Mouse (Mus musculus): ENCODE measurements at regions not wholly inside any gene's neighbourhood (a gene's known extent, or its start where the extent isn't known, plus 50 kb on each side); places are given as distances from the start of the nearest gene placed in this dataset.

- peak; percentile 79 for DNase-seq (ENCODE audit: low spot score)
- Histone ChIP-seq H3K9me3 (ENCODE audit: low read length) (no peaks in the 10 kb centered on the region), H3K27ac (peak overlapping the region; percentile 48; the same call in 1 of the 2 replicates), H3K4me3 (ENCODE audit: low read length) (no peak overlapping the region), H3K4me1 (ENCODE audit: insufficient read depth, low read length) (no peaks in the 10 kb centered on the region), H3K36me3 (ENCODE audit: insufficient read depth, low read length) (no peaks in the 10 kb centered on the region), H3K27me3 (ENCODE audit: insufficient read depth, low read length) (no peaks in the 10 kb centered on the region), H3K9ac (replicated peaks; ENCODE audit: low read length) (no peak overlapping the region), H3K4me2 (ENCODE audit: low read depth, low read length) (no peak overlapping the region)
- no peak for TF ChIP-seq CTCF (IDR thresholded peaks at IDR 0.05; ENCODE audit: low read depth)
- WGBS, result 38% methylated on average over 4 of the region's 4 CpGs
- peak; percentile 92 for ATAC-seq
Observed at GRCm38 (mm10) chr9:91547051-91547450, 181.4 kb upstream of the Zic1 start.

GRCm38 (mm10) chr9:91545402-91545801 lies 179.8 kb upstream of the Zic1 start:
- Histone ChIP-seq H3K4me2 (ENCODE audit: low read depth, low read length) (peak overlapping the region; percentile 13; the same call in 1 of the 2 replicates), H3K9me3 (ENCODE audit: low read length) (no peaks in the 10 kb centered on the region), H3K9ac (replicated peaks; ENCODE audit: low read length) (no peak overlapping the region), H3K27me3 (ENCODE audit: insufficient read depth, low read length) (no peaks in the 10 kb centered on the region), H3K4me3 (ENCODE audit: low read length) (no peak overlapping the region), H3K27ac (no peak overlapping the region), H3K4me1 (ENCODE audit: insufficient read depth, low read length) (no peaks in the 10 kb centered on the region), H3K36me3 (ENCODE audit: insufficient read depth, low read length) (no peaks in the 10 kb centered on the region)
- peak; percentile 72; the same call in 1 of the 2 replicates for ATAC-seq
- no peak for TF ChIP-seq CTCF (IDR thresholded peaks at IDR 0.05; ENCODE audit: low read depth)
- WGBS, result 18% methylated on average over 6 of the region's 6 CpGs
- peak; percentile 80 for DNase-seq (ENCODE audit: low spot score)

- Histone ChIP-seq H3K27ac (peak overlapping the region; percentile 48; the same call in 1 of the 2 replicates), H3K27me3 (ENCODE audit: insufficient read depth, low read length) (no peaks in the 10 kb centered on the region), H3K4me2 (ENCODE audit: low read depth, low read length) (no peak overlapping the region), H3K36me3 (ENCODE audit: insufficient read depth, low read length) (no peaks in the 10 kb centered on the region), H3K4me1 (ENCODE audit: insufficient read depth, low read length) (no peaks in the 10 kb centered on the region), H3K9me3 (ENCODE audit: low read length) (no peaks in the 10 kb centered on the region), H3K9ac (replicated peaks; ENCODE audit: low read length) (no peak overlapping the region), H3K4me3 (ENCODE audit: low read length) (no peak overlapping the region)
- WGBS, result 65% methylated on average over 3 of the region's 3 CpGs
- no peak for ATAC-seq
- DNase-seq (ENCODE audit: low spot score), result no peak
- TF ChIP-seq CTCF (IDR thresholded peaks at IDR 0.05; ENCODE audit: low read depth), result no peak
Observed at GRCm38 (mm10) chr9:91528838-91529475, 163.3 kb upstream of the Zic1 start.

- no peak for TF ChIP-seq CTCF (IDR thresholded peaks at IDR 0.05; ENCODE audit: low read depth)
- Histone ChIP-seq H3K36me3 (ENCODE audit: insufficient read depth, low read length) (no peaks in the 10 kb centered on the region), H3K4me1 (ENCODE audit: insufficient read depth, low read length) (no peaks in the 10 kb centered on the region), H3K27ac (no peak overlapping the region), H3K4me3 (ENCODE audit: low read length) (no peak overlapping the region), H3K9ac (replicated peaks; ENCODE audit: low read length) (no peak overlapping the region), H3K9me3 (ENCODE audit: low read length) (no peaks in the 10 kb centered on the region), H3K4me2 (ENCODE audit: low read depth, low read length) (no peak overlapping the region), H3K27me3 (ENCODE audit: insufficient read depth, low read length) (no peaks in the 10 kb centered on the region)
- WGBS, result 64% methylated on average over 5 of the region's 5 CpGs
- DNase-seq (ENCODE audit: low spot score) (no peak), ATAC-seq (no peak)
Observed at GRCm38 (mm10) chr9:91528388-91528787, 162.8 kb upstream of the Zic1 start.

- Histone ChIP-seq H3K4me2 (ENCODE audit: low read depth, low read length) (no peak overlapping the region), H3K9ac (replicated peaks; ENCODE audit: low read length) (no peak overlapping the region), H3K4me3 (ENCODE audit: low read length) (no peak overlapping the region), H3K27me3 (ENCODE audit: insufficient read depth, low read length) (no peaks in the 10 kb centered on the region), H3K9me3 (ENCODE audit: low read length) (no peaks in the 10 kb centered on the region), H3K4me1 (ENCODE audit: insufficient read depth, low read length) (peaks cover 3% of the 10 kb centered on the region; the same call in 1 of the 2 replicates), H3K27ac (peak overlapping the region; percentile 56; the same call in 1 of the 2 replicates), H3K36me3 (ENCODE audit: insufficient read depth, low read length) (no peaks in the 10 kb centered on the region)
- no peak for DNase-seq (ENCODE audit: low spot score)
- peak; percentile 38; the same call in 1 of the 2 replicates for ATAC-seq
- TF ChIP-seq CTCF (IDR thresholded peaks at IDR 0.05; ENCODE audit: low read depth), result no peak
- WGBS, result 21% methylated on average over 3 of the region's 3 CpGs
Observed at GRCm38 (mm10) chr9:91520521-91520920, 154.9 kb upstream of the Zic1 start.

- no peak overlapping the region for H3K4me2 ChIP-seq (ENCODE audit: low read depth, low read length)
- no peak for TF ChIP-seq CTCF (IDR thresholded peaks at IDR 0.05; ENCODE audit: low read depth)
- H3K4me1 ChIP-seq (ENCODE audit: insufficient read depth, low read length), result no peaks in the 10 kb centered on the region
- 55% methylated on average over 3 of the region's 3 CpGs for WGBS
- DNase-seq (ENCODE audit: low spot score), result no peak
- no peaks in the 10 kb centered on the region for H3K36me3 ChIP-seq (ENCODE audit: insufficient read depth, low read length)
- no peaks in the 10 kb centered on the region for H3K9me3 ChIP-seq (ENCODE audit: low read length)
- H3K27me3 ChIP-seq (ENCODE audit: insufficient read depth, low read length), result no peaks in the 10 kb centered on the region
- no peak overlapping the region for H3K27ac ChIP-seq
- no peak overlapping the region for H3K9ac ChIP-seq (replicated peaks; ENCODE audit: low read length)
- no peak for ATAC-seq
- no peak overlapping the region for H3K4me3 ChIP-seq (ENCODE audit: low read length)
Observed at GRCm38 (mm10) chr9:91509672-91510071, 144.1 kb upstream of the Zic1 start.

DNA sequence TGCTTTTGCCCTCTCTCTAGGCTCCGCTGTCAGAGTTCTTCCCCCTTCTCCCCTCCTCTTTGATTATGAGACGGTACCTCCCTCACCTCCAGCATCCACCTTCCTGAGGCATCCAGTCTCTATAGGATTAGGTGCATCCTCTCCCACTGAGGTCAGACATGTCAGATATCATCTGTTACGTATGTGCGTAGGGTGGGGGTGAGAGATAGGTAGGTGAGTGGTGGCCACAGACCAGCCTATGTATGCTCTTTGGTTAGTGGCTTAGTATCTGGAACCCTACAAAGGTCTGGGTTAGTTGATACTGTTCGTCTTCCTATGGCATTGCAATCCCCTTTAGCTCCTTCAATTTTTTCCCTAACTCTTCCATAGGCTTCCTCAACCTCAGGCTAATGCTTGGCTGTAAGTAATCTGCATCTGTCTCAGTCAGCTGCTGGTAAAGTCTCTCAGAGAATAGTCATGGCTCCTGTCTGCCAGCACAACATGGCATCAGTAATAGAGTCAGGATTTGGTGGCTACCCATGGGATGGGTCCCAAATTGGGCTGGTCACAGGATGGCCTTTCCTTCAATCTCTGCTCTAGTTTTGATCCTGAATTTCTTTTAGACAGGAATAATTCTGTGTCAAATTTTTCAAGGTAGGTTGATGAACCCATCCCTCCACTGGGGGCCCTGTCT lies 138.2 kb upstream of the Zic1 start:
- TF ChIP-seq CTCF (IDR thresholded peaks at IDR 0.05; ENCODE audit: low read depth), result no peak
- 72% methylated on average over 5 of the region's 5 CpGs for WGBS
- Histone ChIP-seq H3K9ac (replicated peaks; ENCODE audit: low read length) (no peak overlapping the region), H3K4me1 (ENCODE audit: insufficient read depth, low read length) (no peaks in the 10 kb centered on the region), H3K4me3 (ENCODE audit: low read length) (no peak overlapping the region), H3K4me2 (ENCODE audit: low read depth, low read length) (no peak overlapping the region), H3K9me3 (ENCODE audit: low read length) (peaks cover 3% of the 10 kb centered on the region; the same call in 1 of the 2 replicates), H3K27me3 (ENCODE audit: insufficient read depth, low read length) (no peaks in the 10 kb centered on the region), H3K27ac (no peak overlapping the region), H3K36me3 (ENCODE audit: insufficient read depth, low read length) (no peaks in the 10 kb centered on the region)
- DNase-seq (ENCODE audit: low spot score) (no peak), ATAC-seq (0 out of 2 replicates have a peak, but pooled peaks have one; percentile 47)

Data from hindbrain, postnatal 0 days (tissue).